In genomic region chr17:31060588-31061345, GRCm38 (mm10) we compare ENCODE assay signal across 9 mouse cellular contexts. TPM values are rescaled to one million over a fixed set of nuclear protein-coding genes. Genes with fewer than 3 reads are reported as not detected.
A peak's percentile ranks its signal among the peaks of the same experiment; 100 is the strongest.
DNase-seq lines count a peak whose midpoint lies in the region; ATAC-seq lines count a peak whose summit lies in the region.
"Had no signal": no experiment of that assay in that cellular context is flagged by ENCODE, and none has a peak within 500 bp of the region (broad histone marks: within the 10 kb centered on the region; RNA-seq: fewer than 3 reads in every experiment).

No protein-coding gene starts in this region.

- DNase-seq in cerebellum, adult 9-10 months, result peak; percentile 55
- no peak for DNase-seq in cerebellum, adult 11-12 months
- peak; percentile 69 for DNase-seq in T-cell, adult 2 months (ENCODE audit: low spot score)
- peak; percentile 43 to 52 for DNase-seq in heart, postnatal 36 days
- DNase-seq in naive thymus-derived CD4-positive, alpha-beta T cell, adult 2 months (ENCODE audit: low read depth), result peak; percentile 82
- no peak for DNase-seq in embryo, embryonic 9.5 days (ENCODE audit: extremely low spot score)
- no peak for DNase-seq in layer of hippocampus, postnatal 14 days (ENCODE audit: low spot score in 2 of 2)

- intact Hi-C loops in heart, postnatal 36 days (cut with DNase I), result loop anchor here (2.0 kb wide), 1 partner anchor 14 kb away; no protein-coding TSS in a partner anchor

- H3K27ac ChIP-seq in liver, embryonic 12.5 days, result peak overlapping the region; percentile 68

- H3K27me3 ChIP-seq in liver, embryonic 12.5 days (replicated peaks), result peaks cover 46% of the 10 kb centered on the region

- H3K4me1 ChIP-seq in liver, embryonic 12.5 days, result peaks cover 64% of the 10 kb centered on the region

- H3K36me3 ChIP-seq in liver, embryonic 12.5 days, result no peaks in the 10 kb centered on the region

- no peaks in the 10 kb centered on the region for H3K9me3 ChIP-seq in liver, embryonic 12.5 days (replicated peaks)

- peak; percentile 67 for ATAC-seq in liver, embryonic 12.5 days

- H3K4me2 ChIP-seq in liver, embryonic 12.5 days, result peak overlapping the region; percentile 49

- 18% methylated on average over 13 of the region's 13 CpGs for WGBS in liver, embryonic 12.5 days (ENCODE audit: insufficient replicate concordance)

- H3K9ac ChIP-seq in liver, embryonic 12.5 days, result peak overlapping the region; percentile 40; the same call in 1 of the 2 replicates

- no peak overlapping the region for H3K4me3 ChIP-seq in liver, embryonic 12.5 days
- H3K4me3 ChIP-seq: myocyte had no signal

RNA-seq across cellular contexts. Expression of gene Abcg1, which starts 3.3 kb away (rescaled TPM):
- total RNA-seq in heart, postnatal 36 days (2021), result 1 to 10 TPM; 5.1 to 8.5 TPM
- 5.4 and 5.5 TPM in 2 replicates for polyA plus RNA-seq in liver, embryonic 12.5 days (2016; fragmentation: Nextera tagmentation; extraction: Ambion mirVana)
- total RNA-seq in layer of hippocampus, postnatal 14 days (2021), result 10 to 100 TPM; 37.4 to 40.6 TPM

Comparison
In these comparisons a context has a peak if more than half of its experiments do, and no peak if none do; other contexts are left out.
1. DNase-seq: peak in cerebellum, adult 9-10 months (single experiment), T-cell, adult 2 months (single experiment), heart, postnatal 36 days (2 of 2) and naive thymus-derived CD4-positive, alpha-beta T cell, adult 2 months (single experiment); none in cerebellum, adult 11-12 months (single experiment), embryo, embryonic 9.5 days (single experiment) and layer of hippocampus, postnatal 14 days (0 of 2).
2. RNA of gene Abcg1, which starts 3.3 kb away (total RNA-seq): 37.4 to 40.6 TPM in layer of hippocampus, postnatal 14 days; 5.1 to 8.5 TPM in heart, postnatal 36 days; every median in the first group is over 4 times any median in the second.